Mouse (Mus musculus) urinary bladder, adult 2 months (tissue): ENCODE results near the gene Olfr732. TPM values are rescaled to one million over a fixed set of nuclear protein-coding genes. Genes with fewer than 3 reads are reported as not detected.

Experiments
- DNase-seq: peaks from one replicate; pipeline ENCODE4 v3.0.0; 2022; ENCODE audit warnings: low spot score
- polyA plus RNA-seq: library from polyadenylated mRNA; depleted of rRNA; stranded (reverse); fragments of >200 nt; gene quantifications from 2 replicates; pipeline ENCODE4 v1.2.3, GENCODE M21; 2012; rRNA removed

Olfr732 gene
- polyA plus RNA-seq: not detected in 2 replicates

- no peak for DNase-seq
Measured at GRCm38 (mm10) chr14:50284106-50284505, at the start of gene Olfr732. Olfr732 (minus strand) TSS chr14:50284206.

DNA sequence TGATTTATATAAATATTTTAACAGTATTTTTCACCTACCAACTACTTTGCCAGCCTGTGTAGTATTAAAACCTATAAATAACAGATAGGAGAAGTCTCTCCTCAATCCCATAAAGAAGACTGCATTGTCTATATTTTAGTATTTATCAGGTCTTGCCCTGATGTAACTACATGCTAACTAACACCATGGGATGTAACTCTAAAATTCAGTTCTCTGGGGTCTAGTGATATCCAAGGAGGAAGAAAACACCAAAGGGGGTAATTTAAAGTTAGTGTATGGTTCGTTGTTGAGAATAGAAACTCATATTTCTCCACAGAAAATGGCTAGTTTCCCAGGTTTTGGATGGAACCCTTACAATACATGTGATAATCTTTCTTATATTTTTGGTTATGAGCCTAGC lies 42.7 kb upstream of the Olfr732 start, which contains the start of gene Olfr734:
TSS of gene Olfr734 (minus strand) at position 101 of the 400 bp plus-strand sequence.
- no peak for DNase-seq

DNA sequence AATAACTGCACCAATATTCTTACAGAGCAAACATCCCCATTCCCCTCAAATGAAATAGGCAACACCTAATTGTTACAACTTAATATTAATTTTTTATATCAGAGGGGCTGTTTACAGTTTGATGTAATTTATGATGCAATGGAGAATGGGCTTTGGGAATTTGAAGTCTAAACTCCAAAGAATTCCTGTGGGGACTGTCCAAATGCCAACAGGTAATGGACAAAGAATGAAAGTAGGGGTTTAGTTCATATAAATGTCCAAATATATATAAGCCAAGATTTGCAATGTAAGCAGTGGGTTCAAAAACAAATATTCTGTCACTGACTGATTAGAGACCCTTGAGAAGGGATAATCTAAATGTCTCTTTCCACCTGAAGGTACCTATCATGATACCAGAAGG lies 17.4 kb upstream of the Olfr732 start, which contains the start of gene Olfr733:
TSS of gene Olfr733 (minus strand) at position 101 of the 400 bp plus-strand sequence.
- DNase-seq: no peak

- DNase-seq: no peak
Measured at GRCm38 (mm10) chr14:50241766-50242165, 42.2 kb downstream of the Olfr732 start, which contains the start of gene Olfr731. Olfr731 (minus strand) TSS chr14:50241866.

Other genes starting within 250 kb of the Olfr732 start
- not detected in 2 replicates for gene Olfr725, start 243.8 kb downstream of the Olfr732 start, polyA plus RNA-seq
- gene Olfr726, start 193.3 kb downstream of the Olfr732 start, polyA plus RNA-seq: not detected in 2 replicates
- not detected in 2 replicates for gene Olfr727, start 161.0 kb downstream of the Olfr732 start, polyA plus RNA-seq
- gene Olfr728, start 141.5 kb downstream of the Olfr732 start, polyA plus RNA-seq: not detected in 2 replicates
- gene Olfr729, start 131.3 kb downstream of the Olfr732 start, polyA plus RNA-seq: not detected in 2 replicates
- gene Olfr730, start 96.0 kb downstream of the Olfr732 start, polyA plus RNA-seq: not detected in 2 replicates
- not detected in 2 replicates for gene Olfr731, start 42.3 kb downstream of the Olfr732 start, polyA plus RNA-seq
- gene Olfr733, start 17.3 kb upstream of the Olfr732 start, polyA plus RNA-seq: not detected in 2 replicates
- not detected in 2 replicates for gene Olfr734, start 42.6 kb upstream of the Olfr732 start, polyA plus RNA-seq
- gene Olfr735, start 64.7 kb upstream of the Olfr732 start, polyA plus RNA-seq: 0.07 TPM in 1 of 2 replicates, not detected in the other
- gene Tlr11, start 73.7 kb upstream of the Olfr732 start, polyA plus RNA-seq: 1.1 and 1.4 TPM in 2 replicates
- gene Olfr736, start 97.0 kb upstream of the Olfr732 start, polyA plus RNA-seq: not detected in 2 replicates
- gene Olfr738, start 123.4 kb upstream of the Olfr732 start, polyA plus RNA-seq: not detected in 2 replicates
- gene Olfr739, start 134.4 kb upstream of the Olfr732 start, polyA plus RNA-seq: not detected in 2 replicates
- gene Olfr740, start 161.3 kb upstream of the Olfr732 start, polyA plus RNA-seq: not detected in 2 replicates
- gene Olfr741, start 188.5 kb upstream of the Olfr732 start, polyA plus RNA-seq: not detected in 2 replicates
- gene Olfr742, start 219.4 kb upstream of the Olfr732 start, polyA plus RNA-seq: not detected in 2 replicates
- gene Olfr743, start 237.6 kb upstream of the Olfr732 start, polyA plus RNA-seq: not detected in 2 replicates